Mouse (Mus musculus) forebrain, embryonic 11.5 days (tissue): Measurements from ENCODE around the gene Srsf2. TPM values are rescaled to one million over a fixed set of nuclear protein-coding genes. Genes with fewer than 3 reads are reported as not detected.

Experiments
- ATAC-seq: fragments of 200-750 bp; cut with Nextera tagmentation; replicated peaks from 2 replicates; pipeline ENCODE4 v1.8.0; 2017; ENCODE audit warnings: moderate TSS enrichment; ENCODE audit not compliant: low FRiP score
- DNase-seq: peaks from one replicate; pipeline ENCODE4 v3.0.0-alpha.2; 2017; ENCODE audit warnings: low spot score
- H3K27ac ChIP-seq: fragments of 300-500 bp; sonication (generic); 2 replicates; pipeline ENCODE4 v1.5.1; 2014; ENCODE audit warnings: low read depth, low read length
- H3K27me3 ChIP-seq: fragments of 300-500 bp; sonication (generic); 2 replicates; pipeline ENCODE4 v1.6.1; 2014; ENCODE audit warnings: mild to moderate bottlenecking, low read length, mixed read lengths; ENCODE audit not compliant: control insufficient read depth, insufficient read depth
- H3K36me3 ChIP-seq: fragments of 300-500 bp; sonication (generic); 2 replicates; pipeline ENCODE4 v1.6.1; 2014; ENCODE audit warnings: mild to moderate bottlenecking, low read length, moderate library complexity, mixed read lengths; ENCODE audit not compliant: control insufficient read depth, insufficient read depth
- H3K4me1 ChIP-seq: fragments of 300-500 bp; sonication (generic); replicated peaks from 2 replicates; pipeline ENCODE4 v1.6.1; 2014; ENCODE audit warnings: low read length, mixed read lengths; ENCODE audit not compliant: control insufficient read depth, insufficient read depth
- H3K4me2 ChIP-seq: fragments of 300-500 bp; sonication (generic); 2 replicates; pipeline ENCODE4 v1.6.1; 2014; ENCODE audit warnings: low read depth, mild to moderate bottlenecking, low read length, moderate library complexity, mixed read lengths; ENCODE audit not compliant: severe bottlenecking
- H3K4me3 ChIP-seq: fragments of 300-500 bp; sonication (generic); 2 replicates; pipeline ENCODE4 v1.5.1; 2014; ENCODE audit warnings: low read depth, low read length
- H3K9ac ChIP-seq: fragments of 300-500 bp; sonication (generic); 2 replicates; pipeline ENCODE4 v1.6.1; 2014; ENCODE audit warnings: low read length
- H3K9me3 ChIP-seq: fragments of 300-500 bp; sonication (generic); 2 replicates; pipeline ENCODE4 v1.6.1; 2016; ENCODE audit warnings: low read length, mixed read lengths; ENCODE audit not compliant: control insufficient read depth
- WGBS: fragments of 180-500 bp; shearing (Covaris S2); extraction: QIAGEN DNeasy Blood & Tissue Kit; methylation state at CpG from one replicate; pipeline ENCODE4 v1.1.7; 2014; 5-methylcytosine and 5-hydroxymethylcytosine counted together
- polyA plus RNA-seq: library from polyadenylated mRNA; unstranded; fragments of >200 nt; fragmentation: Nextera tagmentation; extraction: Ambion mirVana; gene quantifications from 2 replicates; pipeline ENCODE4 v1.2.1, GENCODE M21; 2014

Gene Srsf2
- polyA plus RNA-seq, 1 experiment from 2014 or later, result 1,008 TPM

DNA sequence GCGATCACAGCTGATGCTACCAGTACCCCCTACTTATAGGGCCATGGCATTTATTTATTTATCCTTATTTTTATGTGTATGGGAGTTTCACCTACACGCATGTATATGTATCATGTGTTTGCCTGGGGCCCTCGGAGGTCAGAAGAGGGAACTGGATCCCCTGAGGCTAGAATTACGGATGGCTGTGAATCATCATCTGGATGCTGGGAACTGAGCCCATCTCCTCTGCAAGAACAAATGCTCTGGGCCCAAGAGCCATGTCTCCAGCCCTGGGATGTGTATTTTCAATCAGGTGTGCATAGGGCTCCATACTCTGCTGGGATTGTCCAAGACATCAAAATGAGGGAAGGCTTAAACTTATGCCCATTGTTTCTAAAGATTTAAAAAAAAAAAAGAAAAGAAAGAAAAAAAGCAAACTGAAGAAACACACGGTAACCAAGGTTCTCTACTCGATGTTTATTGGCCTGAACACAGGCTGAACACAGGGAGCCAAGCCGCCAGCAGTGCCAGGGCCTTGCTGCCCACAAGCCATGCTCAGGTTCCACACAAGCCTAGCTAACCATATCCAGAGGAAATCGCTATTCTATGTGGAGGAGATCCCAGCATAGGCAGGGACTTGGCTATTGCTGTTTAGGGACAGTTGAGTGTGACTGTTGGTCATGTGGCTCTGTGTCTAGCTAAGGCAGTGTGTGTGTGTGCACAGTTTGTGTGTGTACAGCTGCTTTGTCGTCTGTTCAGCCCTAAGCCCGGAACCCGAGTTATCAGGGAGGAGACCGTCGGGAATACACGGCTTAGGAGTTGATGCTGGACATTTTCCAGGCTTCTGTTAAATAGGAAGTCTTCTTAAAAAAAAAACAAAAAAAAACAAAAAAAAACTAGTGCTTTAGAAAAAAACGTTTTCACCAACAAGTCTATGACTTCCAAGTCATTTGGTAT, 46.5 kb downstream of the Srsf2 start:
- ATAC-seq (no peak), DNase-seq (peak; percentile 38)
- 85% methylated on average over 15 of the region's 15 CpGs for WGBS
- Histone ChIP-seq H3K4me2 (no peak overlapping the region), H3K9ac (no peak overlapping the region), H3K4me3 (no peak overlapping the region), H3K9me3 (no peaks in the 10 kb centered on the region), H3K4me1 (peaks cover 10% of the 10 kb centered on the region), H3K36me3 (no peaks in the 10 kb centered on the region), H3K27ac (no peak overlapping the region), H3K27me3 (no peaks in the 10 kb centered on the region)

GRCm38 (mm10) chr11:116802709-116803108, 50.2 kb downstream of the Srsf2 start:
- Histone ChIP-seq H3K4me1 (no peaks in the 10 kb centered on the region), H3K36me3 (no peaks in the 10 kb centered on the region), H3K4me2 (no peak overlapping the region), H3K27me3 (no peaks in the 10 kb centered on the region), H3K4me3 (no peak overlapping the region), H3K9ac (no peak overlapping the region), H3K9me3 (no peaks in the 10 kb centered on the region), H3K27ac (no peak overlapping the region)
- no peak for ATAC-seq
- DNase-seq, result no peak
- 91% methylated on average over 5 of the region's 5 CpGs for WGBS

GRCm38 (mm10) chr11:116801106-116801505, 51.8 kb downstream of the Srsf2 start:
- DNase-seq, result no peak
- Histone ChIP-seq H3K27ac (no peak overlapping the region), H3K36me3 (no peaks in the 10 kb centered on the region), H3K27me3 (no peaks in the 10 kb centered on the region), H3K9me3 (no peaks in the 10 kb centered on the region), H3K4me1 (no peaks in the 10 kb centered on the region), H3K9ac (no peak overlapping the region), H3K4me2 (no peak overlapping the region), H3K4me3 (no peak overlapping the region)
- ATAC-seq, result no peak
- 79% methylated on average over 5 of the region's 5 CpGs for WGBS

Other genes starting within 250 kb of the Srsf2 start
- gene Rhbdf2, start 226.1 kb downstream of the Srsf2 start, polyA plus RNA-seq, result 2.5 and 2.7 TPM in 2 replicates
- gene Prcd, start 199.6 kb downstream of the Srsf2 start, polyA plus RNA-seq, result 0.23 and 0.67 TPM in 2 replicates
- 1.7 TPM in 2 replicates for gene Cygb, start 198.8 kb downstream of the Srsf2 start, polyA plus RNA-seq
- gene St6galnac1, start 77.6 kb downstream of the Srsf2 start, polyA plus RNA-seq, result not detected in 2 replicates
- gene Mxra7, start 25.0 kb downstream of the Srsf2 start, polyA plus RNA-seq, result 16.8 and 19.6 TPM in 2 replicates
- 67.6 and 70.4 TPM in 2 replicates for gene Mettl23, start 9.8 kb downstream of the Srsf2 start, polyA plus RNA-seq
- 86.8 and 99.5 TPM in 2 replicates for gene Jmjd6, start 9.6 kb downstream of the Srsf2 start, polyA plus RNA-seq
- gene Mfsd11, start 654 bp downstream of the Srsf2 start, polyA plus RNA-seq, result 27.9 and 31.0 TPM in 2 replicates
- gene Mgat5b, start 65.8 kb upstream of the Srsf2 start, polyA plus RNA-seq, result 9.3 and 11.8 TPM in 2 replicates